Mouse (Mus musculus) limb, embryonic 14.5 days (tissue): Measurements from ENCODE around the gene Med21. TPM values are rescaled to one million over a fixed set of nuclear protein-coding genes. Genes with fewer than 3 reads are reported as not detected.

Source experiments
- ATAC-seq: fragments of 200-750 bp; cut with Nextera tagmentation; 2 replicates; pipeline ENCODE4 v1.8.0; 2017; ENCODE audit warnings: low read depth, moderate number of reproducible peaks, moderate TSS enrichment; ENCODE audit not compliant: low FRiP score
- DNase-seq: peaks from one replicate; pipeline ENCODE4 v3.0.0-alpha.2; 2015; ENCODE audit warnings: low spot score
- H3K27ac ChIP-seq: fragments of 300-500 bp; sonication (generic); replicated peaks from 2 replicates; pipeline ENCODE4 v1.5.1; 2014; ENCODE audit warnings: low read depth, mild to moderate bottlenecking, low read length, moderate library complexity, mixed read lengths
- H3K27me3 ChIP-seq: fragments of 300-500 bp; sonication (generic); 2 replicates; pipeline ENCODE4 v1.6.1; 2014; ENCODE audit warnings: low read length, mixed read lengths; ENCODE audit not compliant: control insufficient read depth, insufficient read depth
- H3K36me3 ChIP-seq: fragments of 300-500 bp; sonication (generic); 2 replicates; pipeline ENCODE4 v1.6.1; 2014; ENCODE audit warnings: mild to moderate bottlenecking, low read length, moderate library complexity, mixed read lengths; ENCODE audit not compliant: control insufficient read depth, insufficient read depth
- H3K4me1 ChIP-seq: fragments of 300-500 bp; sonication (generic); 2 replicates; pipeline ENCODE4 v1.6.1; 2014; ENCODE audit warnings: antibody characterized with exemption, low read length, mixed read lengths; ENCODE audit not compliant: control insufficient read depth, insufficient read depth
- H3K4me2 ChIP-seq: fragments of 300-500 bp; sonication (generic); replicated peaks from 2 replicates; pipeline ENCODE4 v1.6.1; 2014; ENCODE audit warnings: low read depth, mild to moderate bottlenecking, low read length, moderate library complexity; ENCODE audit not compliant: severe bottlenecking
- H3K4me3 ChIP-seq: fragments of 300-500 bp; sonication (generic); replicated peaks from 2 replicates; pipeline ENCODE4 v1.5.1; 2014; ENCODE audit warnings: low read length
- H3K9ac ChIP-seq: fragments of 300-500 bp; sonication (generic); 2 replicates; pipeline ENCODE4 v1.6.1; 2014; ENCODE audit warnings: mild to moderate bottlenecking, low read depth, low read length, moderate library complexity; ENCODE audit not compliant: severe bottlenecking
- H3K9me3 ChIP-seq: fragments of 300-500 bp; sonication (generic); 2 replicates; pipeline ENCODE4 v1.6.1; 2016; ENCODE audit warnings: low read length; ENCODE audit not compliant: control insufficient read depth
- POLR2A ChIP-seq: fragments of 200-500 bp; IDR thresholded peaks from 2 replicates; pipeline ENCODE4 v1.8.0; 2012; ENCODE audit warnings: inconsistent platforms, mild to moderate bottlenecking, moderate library complexity, borderline replicate concordance; ENCODE audit not compliant: insufficient read depth, insufficient read length; ENCODE audit errors: extremely low read depth
- WGBS: fragments of 180-500 bp; shearing (Covaris S2); extraction: QIAGEN DNeasy Blood & Tissue Kit; methylation state at CpG from one replicate; pipeline ENCODE4 v1.1.7; 2014; 5-methylcytosine and 5-hydroxymethylcytosine counted together
- polyA plus RNA-seq, 2 experiments: library from polyadenylated mRNA; depleted of rRNA in 1 of 2; stranded (reverse) in 1 of 2; unstranded in 1 of 2; fragments of >200 nt; fragmentation: Nextera tagmentation in 1 of 2; extraction: Ambion mirVana in 1 of 2; gene quantifications; 2 replicates each; pipeline versions ENCODE4 v1.2.1 to v1.2.3; 2012 to 2014

The Med21 gene
- polyA plus RNA-seq, 2 experiments = 116 to 141 TPM

DNA sequence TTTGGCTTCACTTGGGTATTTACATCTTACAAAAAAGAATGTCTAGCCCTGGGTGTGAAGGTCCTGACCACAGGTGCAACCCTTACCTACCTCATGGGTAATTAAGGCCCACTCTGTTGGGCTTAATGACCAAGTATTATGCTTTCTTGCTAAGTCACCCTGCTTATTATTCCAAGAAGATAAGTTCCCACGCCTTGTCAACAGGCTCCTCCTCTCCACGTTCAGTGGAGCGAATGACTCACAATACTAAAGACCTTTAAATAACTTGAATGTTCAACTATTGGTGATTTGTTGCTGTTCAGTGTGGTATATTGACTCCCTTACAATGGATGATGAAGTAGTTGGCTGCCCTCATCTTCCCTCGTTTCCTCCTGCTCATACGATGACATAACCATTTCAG is 55.4 kb downstream of the Med21 start:
- TF ChIP-seq POLR2A = no peak
- Histone ChIP-seq H3K27me3 (no peaks in the 10 kb centered on the region), H3K9ac (no peak overlapping the region), H3K4me1 (no peaks in the 10 kb centered on the region), H3K36me3 (no peaks in the 10 kb centered on the region), H3K4me2 (no peak overlapping the region), H3K9me3 (no peaks in the 10 kb centered on the region), H3K27ac (no peak overlapping the region), H3K4me3 (no peak overlapping the region)
- ATAC-seq = no peak
- DNase-seq = no peak
- 87% methylated on average over 5 of the region's 5 CpGs for WGBS

DNA sequence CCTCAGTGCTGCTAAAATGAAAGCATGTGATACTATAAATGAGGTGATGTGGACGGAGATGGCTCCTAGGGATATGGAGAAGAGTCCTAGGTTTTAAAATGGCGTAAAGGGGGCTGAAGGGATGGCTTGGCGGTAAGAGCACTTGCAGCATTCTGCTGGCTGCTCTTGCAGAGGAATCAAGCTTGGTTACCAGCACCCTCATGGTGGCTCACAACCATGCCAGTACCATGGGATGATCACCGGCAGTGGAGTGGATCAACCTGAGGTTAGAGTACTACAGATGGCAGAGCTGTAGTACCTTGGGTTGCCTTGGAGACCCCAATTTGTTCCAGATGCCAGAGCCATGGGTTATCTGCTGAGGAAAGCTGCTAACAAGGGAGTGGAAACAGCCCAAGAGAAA is 56.0 kb downstream of the Med21 start:
- no peak for ATAC-seq
- no peak for DNase-seq
- TF ChIP-seq POLR2A = no peak
- no peak overlapping the region for H3K9ac ChIP-seq
- no peaks in the 10 kb centered on the region for H3K9me3 ChIP-seq
- WGBS = 86% methylated on average over 4 of the region's 4 CpGs
- H3K4me2 ChIP-seq = no peak overlapping the region
- no peak overlapping the region for H3K4me3 ChIP-seq
- H3K27me3 ChIP-seq = no peaks in the 10 kb centered on the region
- H3K36me3 ChIP-seq = no peaks in the 10 kb centered on the region
- H3K27ac ChIP-seq = no peak overlapping the region
- no peaks in the 10 kb centered on the region for H3K4me1 ChIP-seq

Other genes with a start within 250 kb of the Med21 start
- gene Itpr2, start 140.3 kb upstream of the Med21 start, polyA plus RNA-seq (2012; rRNA removed) = 4.6 and 4.7 TPM in 2 replicates
- gene Itpr2, start 140.3 kb upstream of the Med21 start, polyA plus RNA-seq (2014; fragmentation: Nextera tagmentation; extraction: Ambion mirVana) = 11.3 and 14.8 TPM in 2 replicates
- gene Fgfr1op2, start 65.3 kb upstream of the Med21 start, polyA plus RNA-seq (2012; rRNA removed) = 63.2 and 68.1 TPM in 2 replicates
- 95.5 and 105 TPM in 2 replicates for gene Fgfr1op2, start 65.3 kb upstream of the Med21 start, polyA plus RNA-seq (2014; fragmentation: Nextera tagmentation; extraction: Ambion mirVana)
- gene Ints13, start 64.7 kb upstream of the Med21 start, polyA plus RNA-seq (2012; rRNA removed) = 43.5 and 63.7 TPM in 2 replicates
- 50.6 and 56.7 TPM in 2 replicates for gene Ints13, start 64.7 kb upstream of the Med21 start, polyA plus RNA-seq (2014; fragmentation: Nextera tagmentation; extraction: Ambion mirVana)
- 29.1 and 35.2 TPM in 2 replicates for gene Tm7sf3, start 277 bp downstream of the Med21 start, polyA plus RNA-seq (2012; rRNA removed)
- gene Tm7sf3, start 277 bp downstream of the Med21 start, polyA plus RNA-seq (2014; fragmentation: Nextera tagmentation; extraction: Ambion mirVana) = 47.0 and 47.4 TPM in 2 replicates
- 8.9 and 10.1 TPM in 2 replicates for gene Stk38l, start 82.4 kb downstream of the Med21 start, polyA plus RNA-seq (2012; rRNA removed)
- gene Stk38l, start 82.4 kb downstream of the Med21 start, polyA plus RNA-seq (2014; fragmentation: Nextera tagmentation; extraction: Ambion mirVana) = 21.1 and 21.4 TPM in 2 replicates
- gene Arntl2, start 153.5 kb downstream of the Med21 start, polyA plus RNA-seq (2012; rRNA removed) = 13.4 and 20.5 TPM in 2 replicates
- gene Arntl2, start 153.5 kb downstream of the Med21 start, polyA plus RNA-seq (2014; fragmentation: Nextera tagmentation; extraction: Ambion mirVana) = 3.2 and 3.6 TPM in 2 replicates
- gene Smco2, start 207.6 kb downstream of the Med21 start, polyA plus RNA-seq (2012; rRNA removed) = not detected in 2 replicates
- not detected in 2 replicates for gene Smco2, start 207.6 kb downstream of the Med21 start, polyA plus RNA-seq (2014; fragmentation: Nextera tagmentation; extraction: Ambion mirVana)
- gene Ppfibp1, start 245.9 kb downstream of the Med21 start, polyA plus RNA-seq (2012; rRNA removed) = 43.9 and 46.3 TPM in 2 replicates
- 59.7 and 59.8 TPM in 2 replicates for gene Ppfibp1, start 245.9 kb downstream of the Med21 start, polyA plus RNA-seq (2014; fragmentation: Nextera tagmentation; extraction: Ambion mirVana)